Mouse (Mus musculus) thymus, adult 2 months (tissue): Measurements from ENCODE around the gene Mis18a.

Experiments
- CTCF ChIP-seq: fragments of 200-500 bp; IDR thresholded peaks from 2 replicates; pipeline ENCODE4 v1.5.1; 2012; ENCODE audit warnings: mild to moderate bottlenecking, control low read depth, low read length, moderate library complexity, borderline replicate concordance; ENCODE audit not compliant: control insufficient read depth, poor library complexity, insufficient read depth; ENCODE audit errors: extremely low read depth
- POLR2A ChIP-seq: fragments of 200-500 bp; IDR thresholded peaks from 2 replicates; pipeline ENCODE4 v1.6.1; 2012; ENCODE audit warnings: mild to moderate bottlenecking, low read length, control low read depth, moderate library complexity; ENCODE audit not compliant: control insufficient read depth, poor library complexity, insufficient read depth; ENCODE audit errors: extremely low read depth

- TF ChIP-seq POLR2A (no peak), CTCF (no peak)
Observed at GRCm38 (mm10) chr16:90704161-90704825, 22.9 kb downstream of the Mis18a start.
